Mouse (Mus musculus) bone marrow macrophage, adult 2 months (primary cell): Measurements from ENCODE around the gene Ntrk3.

Experiments
- CTCF ChIP-seq: IDR thresholded peaks from 2 replicates; pipeline ENCODE4 v1.5.1; 2012; ENCODE audit warnings: low read depth, mild to moderate bottlenecking, low read length, moderate library complexity
- POLR2A ChIP-seq: IDR thresholded peaks from 2 replicates; pipeline ENCODE4 v1.6.1; 2012; ENCODE audit warnings: mild to moderate bottlenecking, low read depth, low read length, borderline replicate concordance

DNA sequence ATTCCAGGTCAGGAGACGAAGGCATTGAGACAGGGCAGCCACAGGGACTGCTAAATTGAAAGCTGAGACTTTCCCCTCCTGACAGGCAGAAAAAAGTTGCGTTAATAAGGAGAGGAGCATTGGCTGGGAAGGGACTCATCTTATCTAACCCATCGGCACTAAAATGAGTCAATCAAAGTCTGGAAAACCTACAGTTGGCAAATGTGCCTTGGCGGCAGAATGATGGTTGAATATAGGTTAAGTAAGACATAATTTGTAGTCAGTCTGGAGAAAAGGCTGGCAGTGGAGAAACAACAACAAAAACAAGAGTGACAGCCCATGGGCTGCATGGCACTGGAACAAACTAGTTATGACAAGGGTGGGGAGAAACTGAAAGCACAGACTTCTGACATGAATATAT is 360.9 kb downstream of the Ntrk3 start:
- no peak for TF ChIP-seq CTCF
- no peak for TF ChIP-seq POLR2A
